Mouse (Mus musculus): ENCODE results near the gene Ptger3. TPM values are rescaled to one million over a fixed set of nuclear protein-coding genes. Genes with fewer than 3 reads are reported as not detected.

Gene Ptger3
- total RNA-seq, 1 experiment from 2014 or later: 7.9 TPM

DNA sequence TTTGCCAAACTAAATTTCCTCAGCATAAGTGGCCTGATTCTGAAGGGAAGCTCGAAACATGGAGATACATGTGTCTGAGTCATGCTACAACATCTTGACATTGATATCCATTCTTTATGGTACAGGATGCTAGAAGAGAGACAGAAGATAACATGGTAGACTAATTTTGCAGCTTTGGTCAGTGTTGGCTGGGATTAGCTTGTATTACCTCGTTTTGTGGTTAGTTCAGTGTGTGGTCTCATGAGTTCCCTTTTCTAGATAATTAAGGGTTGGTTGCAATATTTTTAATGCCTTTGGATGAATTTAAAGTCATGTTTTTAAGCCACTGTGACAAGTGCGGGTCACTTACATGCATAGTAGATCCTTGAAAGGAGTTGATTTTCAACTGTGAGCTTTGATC lies 119.4 kb downstream of the Ptger3 start:
- ATAC-seq (replicated peaks; ENCODE audit: insufficient number of reproducible peaks, low FRiP score, low TSS enrichment, poor library complexity, severe bottlenecking): no peak

DNA sequence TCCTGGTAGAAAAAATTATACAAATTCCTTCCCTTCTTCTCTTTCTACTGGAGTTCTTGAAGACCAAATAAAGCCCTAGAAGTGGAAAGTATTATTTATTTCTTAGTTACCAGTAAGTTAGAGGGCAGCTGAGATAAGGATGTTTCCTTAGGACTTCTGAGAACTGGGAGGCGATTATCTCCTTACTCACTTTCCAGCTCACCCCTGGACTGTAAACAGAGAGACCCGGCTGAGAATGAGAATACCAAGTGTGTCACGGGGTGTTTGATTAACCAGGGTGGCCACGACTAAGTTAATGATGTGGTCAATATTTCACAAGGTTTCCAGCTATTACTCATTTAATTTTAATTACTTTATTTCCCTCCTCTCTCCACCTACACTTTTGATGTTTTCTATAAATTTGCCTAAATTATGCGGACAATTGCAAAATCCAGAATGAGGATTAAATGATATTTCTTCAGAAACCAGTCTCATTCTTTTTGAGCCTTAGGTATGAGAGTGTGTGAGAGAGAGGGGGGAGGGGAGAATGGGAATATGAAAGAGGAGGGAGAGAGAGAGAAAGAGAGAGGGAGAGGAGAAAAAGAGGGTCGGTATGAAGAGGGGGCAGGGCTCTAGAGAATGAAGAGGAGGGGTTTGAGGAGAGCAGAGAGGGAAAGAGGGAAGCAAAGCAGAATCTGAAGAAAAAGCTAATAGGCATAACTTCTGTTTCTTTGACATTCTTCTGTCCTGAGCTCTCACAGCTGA lies 121.9 kb downstream of the Ptger3 start:
- ATAC-seq (replicated peaks; ENCODE audit: insufficient number of reproducible peaks, low FRiP score, low TSS enrichment, poor library complexity, severe bottlenecking): no peak

Other genes starting within 250 kb of the Ptger3 start
- gene Zranb2, start 32.7 kb upstream of the Ptger3 start, total RNA-seq (2017): 135 to 163 TPM (median 146 TPM) in 3 replicates